Mouse (Mus musculus) adrenal gland, adult 18-20 months (tissue): ENCODE measurements around the gene Cpa5. TPM values are rescaled to one million over a fixed set of nuclear protein-coding genes. Genes with fewer than 3 reads are reported as not detected.

ENCODE experiments used
- DNase-seq, 2 experiments: peaks; one replicate each; pipeline ENCODE4 v3.0.0; 2021 to 2022; ENCODE audit warnings: low spot score in 2 of 2
- total RNA-seq, 2 experiments: library from RNA; stranded (reverse); gene quantifications; 1 replicate in 1 of 2; 2 replicates in 1 of 2; pipeline ENCODE4 v1.2.3; 2021

The Cpa5 gene
- total RNA-seq, 2 experiments from 2014 or later: not detected

GRCm38 (mm10) chr6:30600995-30601394, 9.8 kb upstream of the Cpa5 start:
- DNase-seq: no peak

- DNase-seq: peak in 1 of 2 experiments; percentile 10
These were observed 6.4 kb upstream of the Cpa5 start for GRCm38 (mm10) chr6:30604342-30604867.

- DNase-seq: peak in 1 of 2 experiments; percentile 14
These were observed 5.7 kb upstream of the Cpa5 start for GRCm38 (mm10) chr6:30605111-30605510.

GRCm38 (mm10) chr6:30605672-30606071, 5.1 kb upstream of the Cpa5 start:
- DNase-seq: no peak

- peak in 1 of 2 experiments; percentile 4 for DNase-seq
These were observed 402 bp downstream of the Cpa5 start for GRCm38 (mm10) chr6:30611212-30611611.

GRCm38 (mm10) chr6:30614251-30614650, 3.4 kb downstream of the Cpa5 start:
- DNase-seq: no peak

GRCm38 (mm10) chr6:30615741-30616140, 4.9 kb downstream of the Cpa5 start:
- no peak for DNase-seq

GRCm38 (mm10) chr6:30616491-30616941, 5.7 kb downstream of the Cpa5 start:
- DNase-seq: peak in 1 of 2 experiments; percentile 14

- peak in 1 of 2 experiments; percentile 26 for DNase-seq
These were observed 6.5 kb downstream of the Cpa5 start for GRCm38 (mm10) chr6:30617020-30617958.

- DNase-seq: peak in 1 of 2 experiments; percentile 21
These were observed 7.3 kb downstream of the Cpa5 start for GRCm38 (mm10) chr6:30617959-30618590.

GRCm38 (mm10) chr6:30618735-30619134, 7.9 kb downstream of the Cpa5 start:
- DNase-seq: peak in 1 of 2 experiments; percentile 12

GRCm38 (mm10) chr6:30619606-30620005, 8.8 kb downstream of the Cpa5 start:
- DNase-seq: peak in 1 of 2 experiments; percentile 12

- no peak for DNase-seq
These were observed 9.8 kb downstream of the Cpa5 start for GRCm38 (mm10) chr6:30620591-30620990.

- DNase-seq: no peak
These were observed 10.2 kb downstream of the Cpa5 start for GRCm38 (mm10) chr6:30620994-30621393.

GRCm38 (mm10) chr6:30621986-30622389, 11.2 kb downstream of the Cpa5 start:
- DNase-seq: no peak

- peak in 1 of 2 experiments; percentile 10 for DNase-seq
These were observed 14.0 kb downstream of the Cpa5 start for GRCm38 (mm10) chr6:30624763-30625162.

GRCm38 (mm10) chr6:30628152-30628551, 17.3 kb downstream of the Cpa5 start:
- no peak for DNase-seq

- DNase-seq: no peak
These were observed 19.2 kb downstream of the Cpa5 start for GRCm38 (mm10) chr6:30629989-30630388.

- DNase-seq: no peak
These were observed 24.6 kb downstream of the Cpa5 start for GRCm38 (mm10) chr6:30635361-30635862.

GRCm38 (mm10) chr6:30636186-30636842, 25.5 kb downstream of the Cpa5 start:
- no peak for DNase-seq
